Mouse (Mus musculus): ENCODE measurements around the gene Ralb.

DNA sequence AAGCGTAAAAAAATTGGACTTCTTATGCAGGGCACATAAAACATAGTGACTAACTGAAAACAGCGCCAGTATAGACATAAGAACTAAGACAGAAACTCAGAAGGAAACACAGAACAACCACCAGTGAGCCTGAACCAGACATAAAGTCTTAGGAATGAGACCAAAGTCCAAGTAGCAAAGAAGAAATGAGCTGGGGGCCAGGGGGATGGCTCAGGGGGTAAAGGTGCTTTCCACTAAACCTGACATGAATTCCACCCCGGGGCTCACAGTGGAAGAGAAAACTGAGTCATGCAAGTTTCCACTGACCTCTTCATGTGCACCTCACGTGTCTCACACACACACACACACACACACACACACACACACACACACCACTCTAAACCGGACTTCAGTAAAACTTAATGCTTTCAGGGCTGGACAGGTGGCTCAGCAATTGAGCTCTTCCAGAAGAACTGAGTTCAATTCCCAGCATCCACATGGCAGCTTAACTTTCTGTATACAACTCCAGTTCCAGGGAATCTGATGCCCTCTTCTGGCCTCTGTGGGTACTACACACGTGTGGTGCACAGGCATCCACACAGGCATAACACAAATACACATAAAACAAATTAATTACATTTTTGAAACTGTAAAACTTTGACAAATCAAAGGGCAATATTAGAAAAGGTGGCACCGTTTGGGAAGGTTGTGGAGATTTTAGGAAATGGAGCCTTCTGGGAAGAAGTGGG is 23.2 kb downstream of the Ralb start:
- TF ChIP-seq POLR2A (IDR thresholded peaks at IDR 0.05; ENCODE audit: borderline replicate concordance, control insufficient read depth, low read depth, low read length), result no peak
- TF ChIP-seq CTCF (IDR thresholded peaks at IDR 0.05; ENCODE audit: control insufficient read depth, insufficient read depth, low read length), result peak; percentile 39
